Mouse (Mus musculus) bone marrow macrophage, adult 2 months (primary cell): Measurements from ENCODE around the gene Fzd2. TPM values are rescaled to one million over a fixed set of nuclear protein-coding genes. Genes with fewer than 3 reads are reported as not detected.

Experiments used
- H3K27ac ChIP-seq: 2 replicates; pipeline ENCODE4 v1.5.1; 2012; ENCODE audit warnings: low read depth, low read length; ENCODE audit not compliant: insufficient read depth
- H3K4me1 ChIP-seq: 2 replicates; pipeline ENCODE4 v1.6.1; 2012; ENCODE audit warnings: low read length; ENCODE audit not compliant: control insufficient read depth, insufficient read depth
- H3K4me3 ChIP-seq: 2 replicates; pipeline ENCODE4 v1.5.1; 2012; ENCODE audit warnings: mild to moderate bottlenecking, low read length, moderate library complexity; ENCODE audit not compliant: insufficient read depth
- CTCF ChIP-seq: IDR thresholded peaks from 2 replicates; pipeline ENCODE4 v1.5.1; 2012; ENCODE audit warnings: low read depth, mild to moderate bottlenecking, low read length, moderate library complexity
- POLR2A ChIP-seq: IDR thresholded peaks from 2 replicates; pipeline ENCODE4 v1.6.1; 2012; ENCODE audit warnings: mild to moderate bottlenecking, low read depth, low read length, borderline replicate concordance
- polyA plus RNA-seq: library from polyadenylated mRNA; stranded (reverse); fragments of >200 nt; gene quantifications from 2 replicates; pipeline ENCODE4 v1.2.4, GENCODE M21; 2012; ENCODE audit not compliant: missing spikeins, insufficient read depth, insufficient read length

Fzd2 gene
- polyA plus RNA-seq, 1 experiment: not detected

DNA sequence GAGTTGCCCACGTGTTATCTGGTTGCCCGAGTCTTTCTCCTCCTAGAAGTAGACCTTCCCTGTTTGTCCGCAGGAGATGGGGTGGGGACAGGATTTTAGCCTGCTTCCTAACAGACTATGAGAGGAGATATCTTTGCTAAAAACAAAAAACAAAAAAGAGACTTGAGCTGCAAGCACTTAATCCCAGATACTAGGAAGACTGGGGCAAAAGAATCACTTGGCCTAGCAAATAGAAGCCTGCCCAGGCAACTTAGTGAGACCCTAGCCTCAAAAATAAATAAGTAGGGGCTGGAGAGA lies 24.2 kb upstream of the Fzd2 start:
- H3K27ac ChIP-seq: no peak overlapping the region
- no peak overlapping the region for H3K4me3 ChIP-seq
- H3K4me1 ChIP-seq: no peaks in the 10 kb centered on the region
- TF ChIP-seq POLR2A (no peak), CTCF (no peak)

DNA sequence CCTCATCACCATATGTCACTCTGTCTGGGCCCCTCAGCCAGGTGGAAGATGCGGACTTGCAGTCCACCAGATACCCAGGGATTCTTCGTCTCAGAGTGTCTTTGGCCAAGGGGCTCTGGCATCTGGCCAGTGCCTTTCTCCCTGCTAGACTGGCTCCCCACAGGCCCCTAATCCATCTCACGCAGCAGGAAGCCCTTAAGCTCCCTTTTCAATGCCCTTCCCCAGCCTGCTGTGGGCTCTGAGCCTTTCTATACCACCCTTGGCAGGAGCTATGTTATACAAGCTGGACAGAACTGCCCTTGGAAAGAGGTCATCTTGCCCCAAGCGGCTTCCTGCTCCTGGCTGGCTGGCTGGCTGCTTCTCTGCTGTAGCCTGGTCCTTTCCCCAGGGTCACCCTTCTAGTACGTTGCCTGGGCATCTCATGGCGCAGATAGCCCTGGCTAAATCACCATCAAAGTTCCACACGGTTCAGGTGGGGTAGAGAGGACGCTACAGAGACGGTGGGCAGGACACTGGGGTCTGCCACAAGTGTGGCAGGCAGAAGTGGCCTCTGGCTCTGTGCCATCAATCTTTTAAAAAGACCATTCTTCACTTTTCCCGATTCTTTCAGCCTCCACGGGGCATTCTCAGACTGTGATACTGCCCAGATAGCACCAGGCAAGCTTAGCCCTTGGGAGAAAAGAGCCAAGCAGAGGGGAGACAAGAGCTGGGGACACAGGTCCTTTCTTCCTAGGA lies 22.7 kb upstream of the Fzd2 start:
- Histone ChIP-seq H3K4me1 (no peaks in the 10 kb centered on the region), H3K4me3 (no peak overlapping the region), H3K27ac (no peak overlapping the region)
- TF ChIP-seq CTCF: no peak
- no peak for TF ChIP-seq POLR2A

DNA sequence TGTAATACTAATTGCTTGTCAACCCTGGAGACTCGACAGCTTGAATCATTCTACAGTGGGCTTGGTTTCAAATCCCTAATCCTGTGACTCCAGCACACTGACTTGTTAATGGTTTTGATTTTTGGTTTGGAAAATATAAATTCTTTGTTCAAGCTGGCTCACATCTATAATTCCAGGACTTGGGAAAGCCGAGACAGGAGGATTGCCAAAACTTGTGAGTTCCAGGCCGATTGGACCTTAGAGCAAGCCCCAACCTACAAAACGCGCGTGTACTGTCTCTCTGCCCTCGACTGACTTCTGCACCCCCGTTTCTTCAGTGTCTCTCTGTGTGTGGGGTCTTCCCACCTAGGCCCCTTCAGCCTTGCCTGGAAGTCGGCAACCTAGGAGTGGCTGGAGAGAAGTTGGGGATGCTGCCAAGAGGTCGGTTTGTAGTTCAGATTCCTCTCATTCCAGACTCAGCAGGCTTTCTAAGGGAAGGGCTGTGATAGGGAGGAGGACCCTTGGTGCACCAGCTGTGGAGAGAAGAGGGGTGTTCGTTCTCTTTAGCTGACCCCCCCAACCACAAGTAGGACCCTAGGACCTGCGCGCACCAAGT lies 22.1 kb upstream of the Fzd2 start:
- no peak overlapping the region for H3K27ac ChIP-seq

DNA sequence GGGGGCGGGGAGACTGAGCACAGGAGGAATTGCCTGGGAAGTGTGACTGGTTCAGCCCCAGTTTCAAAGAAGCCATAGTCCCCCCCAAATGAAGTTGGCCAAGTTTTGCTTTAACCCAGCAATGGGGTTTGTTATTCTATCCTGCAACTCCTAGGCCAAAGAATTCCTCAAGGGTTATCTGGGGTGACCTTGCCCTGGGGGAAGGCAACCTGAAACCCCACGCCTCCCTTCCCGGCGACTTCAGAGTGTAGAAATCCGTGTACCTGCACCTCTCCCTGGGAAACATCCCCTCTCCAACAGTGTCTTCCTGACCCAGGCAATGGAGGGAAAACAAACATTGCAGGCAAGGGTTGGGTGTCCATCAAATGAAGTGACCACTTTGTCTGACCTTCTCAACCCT lies 21.5 kb upstream of the Fzd2 start:
- TF ChIP-seq POLR2A (no peak), CTCF (no peak)
- Histone ChIP-seq H3K4me1 (no peaks in the 10 kb centered on the region), H3K4me3 (no peak overlapping the region), H3K27ac (no peak overlapping the region)

More for the DNA sequence above, 22.1 kb upstream of the Fzd2 start:
- Histone ChIP-seq H3K4me1 (no peaks in the 10 kb centered on the region), H3K4me3 (no peak overlapping the region)
- TF ChIP-seq POLR2A: no peak
- TF ChIP-seq CTCF: no peak

DNA sequence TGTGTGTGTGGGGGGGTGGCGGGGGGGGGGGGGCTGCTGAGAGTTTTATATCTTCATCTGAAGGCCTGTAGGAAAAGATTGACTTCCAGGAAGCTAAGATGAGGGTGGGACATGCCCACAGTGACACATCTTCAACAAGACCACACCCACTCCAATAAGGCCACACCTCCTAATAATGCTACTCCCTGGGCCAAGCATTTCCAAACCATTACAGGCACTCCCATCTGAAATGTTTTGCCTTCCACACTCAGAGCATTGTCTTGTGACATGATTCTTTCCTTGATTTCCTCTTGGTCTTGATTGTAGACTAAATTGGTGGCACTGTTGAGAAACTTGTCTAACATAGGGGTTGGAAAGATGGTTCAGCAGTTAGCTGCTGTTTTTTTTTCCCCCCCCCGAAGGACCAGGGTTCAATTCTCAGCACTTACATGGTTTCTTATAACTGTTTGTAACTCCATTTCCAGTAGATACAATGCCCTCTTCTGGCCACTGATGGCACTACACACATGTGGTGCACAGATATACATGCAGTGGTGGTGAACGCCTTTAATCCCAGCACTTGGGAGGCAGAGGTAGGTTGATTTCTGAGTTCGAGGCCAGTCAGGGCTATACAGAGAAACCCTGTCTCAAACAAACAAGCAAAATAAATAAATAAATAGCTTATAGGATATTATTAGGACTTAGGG lies 17.6 kb upstream of the Fzd2 start:
- TF ChIP-seq CTCF: no peak
- no peak for TF ChIP-seq POLR2A
- H3K4me1 ChIP-seq: no peaks in the 10 kb centered on the region
- H3K27ac ChIP-seq: no peak overlapping the region
- H3K4me3 ChIP-seq: no peak overlapping the region

DNA sequence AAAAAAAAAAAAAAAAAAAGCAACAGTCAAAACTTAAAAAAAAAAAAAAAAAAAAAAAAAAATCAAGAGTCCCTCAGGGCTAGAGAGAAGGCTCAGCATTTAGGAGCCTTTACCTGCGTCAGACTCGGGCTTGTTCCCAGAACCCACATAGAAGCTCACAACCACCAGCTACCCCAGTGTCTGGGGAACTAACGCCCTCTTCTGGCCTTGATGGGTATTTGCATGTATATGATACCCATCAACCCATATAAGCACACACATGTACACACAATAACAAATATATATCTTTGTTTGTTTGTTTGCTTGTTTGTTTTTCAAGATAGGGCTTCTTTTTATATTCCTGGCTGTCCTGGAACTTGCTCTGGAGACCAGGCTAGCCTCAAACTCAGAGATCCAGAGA lies 16.6 kb upstream of the Fzd2 start:
- no peaks in the 10 kb centered on the region for H3K4me1 ChIP-seq
- no peak overlapping the region for H3K4me3 ChIP-seq
- no peak for TF ChIP-seq POLR2A
- TF ChIP-seq CTCF: no peak
- H3K27ac ChIP-seq: no peak overlapping the region

DNA sequence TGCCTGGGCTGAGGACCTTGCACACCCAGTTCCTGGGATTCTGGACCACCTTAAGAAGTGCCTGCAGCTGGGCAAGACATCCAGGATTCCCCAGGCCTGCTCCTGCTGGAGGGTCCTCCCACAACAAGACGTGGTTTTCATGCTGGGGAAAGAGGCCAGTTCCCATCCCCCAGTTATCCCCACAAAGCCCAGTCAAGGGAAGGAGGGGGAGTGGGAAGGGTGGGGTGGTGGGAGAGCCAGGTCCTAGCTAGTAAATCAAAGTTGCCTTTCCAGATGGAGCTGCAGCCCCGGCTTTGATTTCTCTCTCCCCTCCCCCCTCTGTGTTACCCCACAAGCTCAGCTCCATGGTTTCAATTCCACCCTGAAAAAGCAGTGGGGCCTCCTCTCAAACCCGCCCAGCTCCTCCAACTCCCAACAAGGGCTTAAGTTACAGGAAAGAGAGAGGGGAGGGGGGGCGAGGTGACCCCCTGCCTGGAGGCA lies 8.8 kb upstream of the Fzd2 start:
- H3K4me1 ChIP-seq: no peaks in the 10 kb centered on the region
- TF ChIP-seq CTCF (no peak), POLR2A (no peak)
- H3K27ac ChIP-seq: no peak overlapping the region
- no peak overlapping the region for H3K4me3 ChIP-seq

DNA sequence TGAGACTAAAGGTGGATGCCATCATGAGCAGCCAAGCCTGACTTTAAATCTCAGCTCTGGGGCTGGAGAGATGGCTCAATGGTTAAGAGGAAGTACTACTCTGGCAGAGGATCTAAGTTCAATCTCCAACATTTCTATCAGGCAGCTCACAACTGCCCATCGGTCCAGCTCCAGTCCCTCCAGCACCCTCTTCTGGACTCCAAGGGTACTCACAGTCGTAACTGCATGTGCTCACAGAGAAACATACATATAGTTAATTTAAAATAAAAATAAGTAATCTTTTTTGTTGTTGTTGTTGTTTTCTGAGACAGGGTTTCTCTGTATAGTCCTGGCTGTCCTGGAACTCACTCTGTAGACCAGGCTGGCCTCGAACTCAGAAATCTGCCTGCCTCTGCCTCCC lies 4.3 kb upstream of the Fzd2 start:
- Histone ChIP-seq H3K27ac (no peak overlapping the region), H3K4me3 (no peak overlapping the region), H3K4me1 (no peaks in the 10 kb centered on the region)
- no peak for TF ChIP-seq CTCF
- no peak for TF ChIP-seq POLR2A

DNA sequence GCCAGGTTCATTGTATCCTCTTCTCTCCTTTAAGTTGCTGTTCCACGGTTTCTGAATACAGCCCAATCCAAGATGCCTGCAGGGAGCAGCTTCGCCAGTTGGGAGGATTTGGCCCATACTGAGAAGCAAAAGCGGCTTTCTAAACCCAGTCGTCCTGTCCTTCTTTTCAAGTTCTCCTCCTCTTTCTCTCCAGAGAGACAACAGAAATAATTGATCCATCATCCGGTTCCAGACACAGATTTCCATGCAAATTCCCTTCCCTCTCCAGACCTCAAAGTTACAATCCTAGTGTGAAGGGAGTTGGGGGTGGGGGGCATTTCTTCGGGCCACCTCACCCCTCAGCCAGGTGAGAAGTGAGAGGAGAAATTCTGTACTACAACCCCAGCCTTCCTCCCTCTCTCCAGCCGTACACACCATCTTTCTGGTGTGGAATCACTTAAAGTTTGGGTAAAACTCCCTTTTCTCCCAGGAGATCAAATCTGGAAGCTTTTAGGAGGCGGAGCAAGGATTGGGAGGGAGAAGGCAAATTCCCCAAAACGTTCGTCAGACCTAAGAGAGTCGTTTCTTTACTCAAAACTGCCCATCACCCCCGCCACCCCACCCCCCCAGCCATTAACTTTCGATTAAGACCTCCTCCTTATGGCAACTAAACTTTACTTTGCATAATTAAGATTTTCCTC lies 1.2 kb upstream of the Fzd2 start:
- H3K27ac ChIP-seq: no peak overlapping the region
- TF ChIP-seq POLR2A (no peak), CTCF (no peak)
- peak overlapping the region; percentile 57; the same call in 1 of the 2 replicates for H3K4me3 ChIP-seq
- H3K4me1 ChIP-seq: no peaks in the 10 kb centered on the region

DNA sequence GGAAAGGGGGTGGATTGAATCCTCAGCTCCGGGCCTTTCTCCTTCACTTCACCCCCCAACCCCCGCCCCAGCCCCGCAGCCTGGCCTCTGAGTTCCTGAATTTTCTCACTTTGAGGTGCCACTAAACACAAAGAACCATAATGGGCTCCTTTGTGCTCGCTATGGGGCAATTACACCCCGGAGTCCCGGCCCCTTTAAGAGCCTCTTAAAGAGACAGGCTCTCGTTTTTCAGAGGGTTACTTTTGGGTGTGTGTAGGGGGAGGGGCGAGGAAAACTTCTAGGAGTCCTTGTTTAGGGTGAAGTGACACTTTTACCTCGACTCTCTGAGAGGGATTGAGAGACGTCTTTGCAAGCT lies 723 bp upstream of the Fzd2 start:
- H3K4me1 ChIP-seq: no peaks in the 10 kb centered on the region
- peak overlapping the region; percentile 57 for H3K4me3 ChIP-seq
- TF ChIP-seq POLR2A (no peak), CTCF (no peak)
- no peak overlapping the region for H3K27ac ChIP-seq
